Mouse (Mus musculus): Measurements from ENCODE around the gene Akirin2. TPM values are rescaled to one million over a fixed set of nuclear protein-coding genes. Genes with fewer than 3 reads are reported as not detected.

The Akirin2 gene
- polyA plus RNA-seq, 1 experiment, result 139 TPM

DNA sequence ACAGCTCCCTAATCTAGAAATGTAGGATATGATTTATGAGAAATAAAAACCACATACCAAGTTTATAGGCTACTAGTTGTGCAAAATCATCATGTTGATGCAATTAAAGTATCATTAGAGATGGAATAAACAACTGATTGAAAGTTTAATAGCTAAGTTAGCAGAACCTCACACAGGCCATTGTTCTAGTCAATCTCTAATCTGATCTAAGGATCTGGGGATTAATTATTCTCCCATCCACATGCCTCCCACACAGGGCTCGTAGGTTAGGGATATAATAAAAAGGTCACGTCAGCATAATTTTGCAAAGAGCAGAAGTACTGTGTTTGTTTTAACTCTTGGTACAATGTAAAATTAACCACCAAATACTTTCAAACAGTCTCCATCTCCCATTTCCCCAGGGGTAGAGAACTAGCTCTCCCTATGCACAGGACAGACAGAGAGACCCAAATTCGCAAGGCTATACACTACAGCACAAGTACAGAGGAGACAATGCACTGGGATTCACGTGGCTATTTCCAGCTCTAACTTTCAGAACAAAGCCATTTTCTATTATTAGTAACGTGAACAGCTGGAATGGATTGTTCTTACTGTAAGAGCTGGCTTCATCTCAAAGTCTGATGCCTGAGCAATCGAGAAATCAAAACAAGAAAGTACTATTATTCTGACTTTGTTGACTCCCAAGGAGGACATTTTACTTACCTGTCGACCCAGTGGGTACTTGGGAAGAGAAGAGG, 34.3 kb downstream of the Akirin2 start:
- TF ChIP-seq POLR2A (IDR thresholded peaks at IDR 0.05; ENCODE audit: borderline replicate concordance, extremely low read depth, insufficient read depth, insufficient read length, poor library complexity, severe bottlenecking), result no peak
- DNase-seq (ENCODE audit: low read depth), result no peak

GRCm38 (mm10) chr4:34603123-34603522, 52.4 kb downstream of the Akirin2 start:
- DNase-seq (ENCODE audit: low read depth), result no peak
- no peak for TF ChIP-seq CTCF (IDR thresholded peaks at IDR 0.05; ENCODE audit: borderline replicate concordance, extremely low read depth, insufficient read depth, insufficient read length)
- no peak for TF ChIP-seq POLR2A (IDR thresholded peaks at IDR 0.05; ENCODE audit: borderline replicate concordance, extremely low read depth, insufficient read depth, insufficient read length, poor library complexity, severe bottlenecking)

- DNase-seq (ENCODE audit: low read depth), result no peak
- no peak for TF ChIP-seq POLR2A (IDR thresholded peaks at IDR 0.05; ENCODE audit: borderline replicate concordance, extremely low read depth, insufficient read depth, insufficient read length, poor library complexity, severe bottlenecking)
- no peak for TF ChIP-seq CTCF (IDR thresholded peaks at IDR 0.05; ENCODE audit: borderline replicate concordance, extremely low read depth, insufficient read depth, insufficient read length)
Measured at GRCm38 (mm10) chr4:34606658-34607057, 55.9 kb downstream of the Akirin2 start.

DNA sequence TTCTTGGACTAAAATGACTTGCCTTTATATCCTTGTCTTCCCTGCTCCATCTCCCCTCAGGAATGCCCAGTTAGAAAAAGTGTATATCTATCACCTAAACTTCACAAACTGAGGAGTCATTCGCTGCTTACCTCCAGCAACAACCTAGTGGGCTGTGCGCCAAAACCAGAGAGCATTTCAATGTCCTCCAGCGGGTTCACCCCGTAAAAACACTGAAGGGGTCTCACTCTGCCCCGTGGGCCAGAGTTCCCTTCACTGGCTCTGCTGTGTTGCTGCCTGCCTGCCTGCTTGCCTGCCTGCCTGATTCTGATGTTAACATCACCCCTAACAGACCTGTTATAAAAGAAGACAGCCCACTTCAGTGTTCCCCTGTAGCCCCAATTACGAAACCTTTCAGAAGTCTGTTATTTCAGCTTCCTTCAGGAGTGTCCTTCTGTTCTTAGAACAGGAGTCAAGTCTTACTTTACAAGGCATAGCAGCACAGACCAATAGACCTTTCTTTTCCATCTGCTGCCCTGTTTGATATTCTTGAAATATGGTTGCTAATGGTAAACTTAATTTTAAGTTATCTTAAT, 62.9 kb downstream of the Akirin2 start:
- TF ChIP-seq CTCF (IDR thresholded peaks at IDR 0.05; ENCODE audit: borderline replicate concordance, extremely low read depth, insufficient read depth, insufficient read length) (no peak), POLR2A (IDR thresholded peaks at IDR 0.05; ENCODE audit: borderline replicate concordance, extremely low read depth, insufficient read depth, insufficient read length, poor library complexity, severe bottlenecking) (no peak)
- no peak for DNase-seq (ENCODE audit: low read depth)

GRCm38 (mm10) chr4:34614630-34615094, 63.9 kb downstream of the Akirin2 start, which contains the start of the genes Orc3 and Rars2:
Gene Orc3, minus strand, starts transcription at chr4:34614944.
Gene Rars2, plus strand, starts transcription at chr4:34614957.
- peak; percentile 97 for DNase-seq (ENCODE audit: low read depth)
- TF ChIP-seq POLR2A (IDR thresholded peaks at IDR 0.05; ENCODE audit: borderline replicate concordance, extremely low read depth, insufficient read depth, insufficient read length, poor library complexity, severe bottlenecking), result peak; percentile 81
- TF ChIP-seq CTCF (IDR thresholded peaks at IDR 0.05; ENCODE audit: borderline replicate concordance, extremely low read depth, insufficient read depth, insufficient read length), result no peak

DNA sequence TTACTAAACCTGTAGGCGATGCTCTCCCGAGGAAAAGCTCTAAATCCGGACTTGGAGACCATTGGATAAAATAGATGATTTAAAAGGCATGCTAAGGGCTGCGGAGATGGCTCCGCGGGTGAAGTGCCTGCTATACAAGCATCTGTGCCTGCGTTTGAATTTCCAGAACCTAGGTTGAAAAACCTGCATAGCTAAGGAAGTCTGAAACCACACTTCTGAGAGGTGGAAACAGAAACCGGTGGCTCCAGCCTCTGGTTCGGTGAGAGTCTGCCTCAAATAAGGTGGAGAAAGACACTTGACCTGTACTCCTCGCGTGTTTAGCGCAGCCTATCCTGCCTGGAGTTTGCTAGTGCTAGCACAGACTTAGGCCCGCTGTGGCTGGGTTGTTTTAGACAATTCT, 64.6 kb downstream of the Akirin2 start:
- TF ChIP-seq CTCF (IDR thresholded peaks at IDR 0.05; ENCODE audit: borderline replicate concordance, extremely low read depth, insufficient read depth, insufficient read length), result no peak
- TF ChIP-seq POLR2A (IDR thresholded peaks at IDR 0.05; ENCODE audit: borderline replicate concordance, extremely low read depth, insufficient read depth, insufficient read length, poor library complexity, severe bottlenecking), result no peak
- DNase-seq (ENCODE audit: low read depth), result no peak

DNA sequence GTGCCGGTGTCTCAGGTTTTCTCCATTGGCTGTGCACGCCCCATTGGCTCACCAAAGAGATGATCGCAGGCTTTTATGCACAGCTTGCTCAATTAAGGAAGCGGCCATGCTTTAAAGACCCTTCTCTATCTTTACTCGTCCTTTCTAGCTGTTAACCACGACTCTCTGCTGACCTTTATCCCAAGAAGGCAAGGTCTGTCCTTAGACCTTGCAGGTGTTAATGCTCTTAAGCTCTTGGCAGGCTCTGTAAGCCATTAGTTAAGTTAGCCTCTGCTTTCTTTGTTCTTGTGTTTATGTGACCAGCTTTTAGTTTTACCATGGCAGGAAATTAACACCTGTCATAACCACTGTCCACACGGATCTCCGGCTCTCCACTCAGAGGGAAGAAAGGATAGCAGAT, 65.4 kb downstream of the Akirin2 start:
- TF ChIP-seq POLR2A (IDR thresholded peaks at IDR 0.05; ENCODE audit: borderline replicate concordance, extremely low read depth, insufficient read depth, insufficient read length, poor library complexity, severe bottlenecking) (no peak), CTCF (IDR thresholded peaks at IDR 0.05; ENCODE audit: borderline replicate concordance, extremely low read depth, insufficient read depth, insufficient read length) (no peak)
- DNase-seq (ENCODE audit: low read depth), result no peak

Other genes starting within 250 kb of the Akirin2 start
- 58.8 and 62.7 TPM in 2 replicates for gene Orc3, start 64.0 kb downstream of the Akirin2 start, polyA plus RNA-seq (2012; rRNA removed)
- 27.3 and 36.0 TPM in 2 replicates for gene Rars2, start 64.0 kb downstream of the Akirin2 start, polyA plus RNA-seq (2012; rRNA removed)
- 21.4 and 27.0 TPM in 2 replicates for gene Slc35a1, start 136.5 kb downstream of the Akirin2 start, polyA plus RNA-seq (2012; rRNA removed)
- 1.6 and 2.8 TPM in 2 replicates for gene Cfap206, start 179.3 kb downstream of the Akirin2 start, polyA plus RNA-seq (2012; rRNA removed)
- not detected in 2 replicates for gene Gm136, start 205.3 kb downstream of the Akirin2 start, polyA plus RNA-seq (2012; rRNA removed)
- 19.8 and 22.8 TPM in 2 replicates for gene Smim8, start 227.5 kb downstream of the Akirin2 start, polyA plus RNA-seq (2012; rRNA removed)

Measured in brain, embryonic 14.5 days (tissue).